Mouse (Mus musculus) heart, embryonic 15.5 days (tissue): ENCODE results near the gene Ralgps2. TPM values are rescaled to one million over a fixed set of nuclear protein-coding genes. Genes with fewer than 3 reads are reported as not detected.

Experiments used
- ATAC-seq: fragments of 200-750 bp; cut with Nextera tagmentation; replicated peaks from 2 replicates; pipeline ENCODE4 v1.8.0; 2017; ENCODE audit warnings: low read depth, moderate TSS enrichment; ENCODE audit not compliant: insufficient number of reproducible peaks, insufficient read depth, low FRiP score
- H3K27ac ChIP-seq: fragments of 300-500 bp; sonication (generic); 2 replicates; pipeline ENCODE4 v1.5.1; 2015; ENCODE audit warnings: mild to moderate bottlenecking, inconsistent platforms
- H3K27me3 ChIP-seq: fragments of 300-500 bp; sonication (generic); 2 replicates; pipeline ENCODE4 v1.6.1; 2015; ENCODE audit warnings: inconsistent platforms
- H3K36me3 ChIP-seq: fragments of 300-500 bp; sonication (generic); 2 replicates; pipeline ENCODE4 v1.6.1; 2015; ENCODE audit warnings: mild to moderate bottlenecking, inconsistent platforms
- H3K4me1 ChIP-seq: fragments of 300-500 bp; sonication (generic); replicated peaks from 2 replicates; pipeline ENCODE4 v1.6.1; 2015; ENCODE audit warnings: inconsistent platforms
- H3K4me2 ChIP-seq: fragments of 300-500 bp; sonication (generic); 2 replicates; pipeline ENCODE4 v1.6.1; 2015; ENCODE audit warnings: inconsistent platforms, mild to moderate bottlenecking, moderate library complexity
- H3K4me3 ChIP-seq: fragments of 300-500 bp; sonication (generic); 2 replicates; pipeline ENCODE4 v1.5.1; 2015; ENCODE audit warnings: mild to moderate bottlenecking, inconsistent platforms
- H3K9ac ChIP-seq: fragments of 300-500 bp; sonication (generic); 2 replicates; pipeline ENCODE4 v1.6.1; 2015; ENCODE audit warnings: mild to moderate bottlenecking, inconsistent platforms
- H3K9me3 ChIP-seq: fragments of 300-500 bp; sonication (generic); replicated peaks from 2 replicates; pipeline ENCODE4 v1.6.1; 2016; ENCODE audit warnings: inconsistent platforms
- WGBS: fragments of 180-500 bp; shearing (Covaris S2); methylation state at CpG from one replicate; pipeline ENCODE4 v1.1.7; 2015; ENCODE audit warnings: mixed read lengths; 5-methylcytosine and 5-hydroxymethylcytosine counted together
- polyA plus RNA-seq: library from polyadenylated mRNA; unstranded; fragments of >200 nt; fragmentation: Nextera tagmentation; extraction: Ambion mirVana; gene quantifications from 2 replicates; pipeline ENCODE4 v1.2.1, GENCODE M21; 2015

Gene Ralgps2
- polyA plus RNA-seq, 1 experiment from 2014 or later = 54.1 TPM

GRCm38 (mm10) chr1:156921290-156921994 lies 18.0 kb downstream of the Ralgps2 start:
- no peaks in the 10 kb centered on the region for H3K9me3 ChIP-seq
- 59% methylated on average over 12 of the region's 12 CpGs for WGBS
- H3K27ac ChIP-seq = peak overlapping the region; percentile 67
- peaks cover 26% of the 10 kb centered on the region for H3K4me1 ChIP-seq
- no peaks in the 10 kb centered on the region for H3K27me3 ChIP-seq
- H3K4me2 ChIP-seq = no peak overlapping the region
- no peak for ATAC-seq
- no peaks in the 10 kb centered on the region for H3K36me3 ChIP-seq
- H3K9ac ChIP-seq = 0 out of 2 replicates have a peak overlapping the region, but pooled peaks have one; percentile 3
- no peak overlapping the region for H3K4me3 ChIP-seq

GRCm38 (mm10) chr1:156917460-156917859 lies 22.0 kb downstream of the Ralgps2 start:
- WGBS = 15% methylated on average over 3 of the region's 3 CpGs
- no peak overlapping the region for H3K27ac ChIP-seq
- no peaks in the 10 kb centered on the region for H3K36me3 ChIP-seq
- H3K4me1 ChIP-seq = peaks cover 15% of the 10 kb centered on the region
- no peaks in the 10 kb centered on the region for H3K9me3 ChIP-seq
- H3K4me2 ChIP-seq = no peak overlapping the region
- no peak overlapping the region for H3K9ac ChIP-seq
- H3K27me3 ChIP-seq = no peaks in the 10 kb centered on the region
- no peak for ATAC-seq
- H3K4me3 ChIP-seq = no peak overlapping the region

GRCm38 (mm10) chr1:156916361-156916760 lies 23.1 kb downstream of the Ralgps2 start:
- Histone ChIP-seq H3K27me3 (no peaks in the 10 kb centered on the region), H3K36me3 (no peaks in the 10 kb centered on the region), H3K9ac (no peak overlapping the region), H3K4me3 (no peak overlapping the region), H3K9me3 (no peaks in the 10 kb centered on the region), H3K4me2 (no peak overlapping the region), H3K27ac (no peak overlapping the region), H3K4me1 (peaks cover 9% of the 10 kb centered on the region)
- no peak for ATAC-seq
- WGBS = 83% methylated on average over 3 of the region's 3 CpGs

- 69% methylated on average over 5 of the region's 5 CpGs for WGBS
Measured at GRCm38 (mm10) chr1:156914942-156915341, 24.5 kb downstream of the Ralgps2 start.

GRCm38 (mm10) chr1:156913190-156913589 lies 26.2 kb downstream of the Ralgps2 start:
- H3K27ac ChIP-seq = no peak overlapping the region
- H3K4me1 ChIP-seq = no peaks in the 10 kb centered on the region; the same call in 1 of the 2 replicates
- no peak overlapping the region for H3K9ac ChIP-seq
- H3K4me2 ChIP-seq = no peak overlapping the region
- no peaks in the 10 kb centered on the region for H3K9me3 ChIP-seq
- no peaks in the 10 kb centered on the region for H3K27me3 ChIP-seq
- no peaks in the 10 kb centered on the region for H3K36me3 ChIP-seq
- ATAC-seq = no peak
- no peak overlapping the region for H3K4me3 ChIP-seq
- WGBS = 84% methylated on average over 6 of the region's 6 CpGs

More at GRCm38 (mm10) chr1:156914942-156915341, 24.5 kb downstream of the Ralgps2 start:
- Histone ChIP-seq H3K27me3 (no peaks in the 10 kb centered on the region), H3K9me3 (no peaks in the 10 kb centered on the region), H3K27ac (no peak overlapping the region), H3K9ac (no peak overlapping the region), H3K36me3 (no peaks in the 10 kb centered on the region), H3K4me2 (no peak overlapping the region), H3K4me1 (no peaks in the 10 kb centered on the region; the same call in 1 of the 2 replicates), H3K4me3 (no peak overlapping the region)
- no peak for ATAC-seq

GRCm38 (mm10) chr1:156910948-156911347 lies 28.5 kb downstream of the Ralgps2 start:
- WGBS = 61% methylated on average over 2 of the region's 2 CpGs
- Histone ChIP-seq H3K4me3 (no peak overlapping the region), H3K36me3 (peaks cover 6% of the 10 kb centered on the region; the same call in 1 of the 2 replicates), H3K27ac (no peak overlapping the region), H3K4me2 (no peak overlapping the region), H3K27me3 (no peaks in the 10 kb centered on the region), H3K9me3 (no peaks in the 10 kb centered on the region), H3K4me1 (no peaks in the 10 kb centered on the region), H3K9ac (no peak overlapping the region)
- no peak for ATAC-seq

- H3K27ac ChIP-seq = no peak overlapping the region
- H3K9ac ChIP-seq = no peak overlapping the region
- H3K4me3 ChIP-seq = no peak overlapping the region
- no peaks in the 10 kb centered on the region for H3K9me3 ChIP-seq
- H3K27me3 ChIP-seq = no peaks in the 10 kb centered on the region
- H3K4me2 ChIP-seq = no peak overlapping the region
- ATAC-seq = no peak
- peaks cover 6% of the 10 kb centered on the region; the same call in 1 of the 2 replicates for H3K36me3 ChIP-seq
- H3K4me1 ChIP-seq = no peaks in the 10 kb centered on the region
Measured at GRCm38 (mm10) chr1:156909866-156910265, 29.6 kb downstream of the Ralgps2 start.

- no peak for ATAC-seq
- Histone ChIP-seq H3K36me3 (peaks cover 6% of the 10 kb centered on the region; the same call in 1 of the 2 replicates), H3K4me1 (no peaks in the 10 kb centered on the region), H3K9ac (no peak overlapping the region), H3K9me3 (no peaks in the 10 kb centered on the region), H3K27ac (no peak overlapping the region), H3K27me3 (no peaks in the 10 kb centered on the region), H3K4me3 (no peak overlapping the region), H3K4me2 (no peak overlapping the region)
- 94% methylated on average over 4 of the region's 4 CpGs for whole genome bisulfite sequencing
Measured at GRCm38 (mm10) chr1:156909265-156909664, 30.2 kb downstream of the Ralgps2 start.

- WGBS = 80% methylated on average over 2 of the region's 2 CpGs
- Histone ChIP-seq H3K9me3 (no peaks in the 10 kb centered on the region), H3K4me2 (no peak overlapping the region), H3K4me1 (no peaks in the 10 kb centered on the region), H3K4me3 (no peak overlapping the region), H3K27ac (no peak overlapping the region), H3K27me3 (no peaks in the 10 kb centered on the region), H3K9ac (no peak overlapping the region), H3K36me3 (peaks cover 6% of the 10 kb centered on the region; the same call in 1 of the 2 replicates)
- no peak for ATAC-seq
Measured at GRCm38 (mm10) chr1:156905660-156906059, 33.8 kb downstream of the Ralgps2 start.

- no peak overlapping the region for H3K4me3 ChIP-seq
Measured at GRCm38 (mm10) chr1:156903899-156904298, 35.5 kb downstream of the Ralgps2 start.

GRCm38 (mm10) chr1:156901689-156902088 lies 37.7 kb downstream of the Ralgps2 start:
- Histone ChIP-seq H3K27ac (no peak overlapping the region), H3K36me3 (0 out of 2 replicates have a peak, but pooled peaks cover 4% of the 10 kb centered on the region), H3K9me3 (no peaks in the 10 kb centered on the region), H3K4me3 (no peak overlapping the region), H3K4me1 (no peaks in the 10 kb centered on the region), H3K9ac (no peak overlapping the region), H3K4me2 (no peak overlapping the region), H3K27me3 (no peaks in the 10 kb centered on the region)
- WGBS = 71% methylated on average over 6 of the region's 6 CpGs
- ATAC-seq = no peak

More at GRCm38 (mm10) chr1:156903899-156904298, 35.5 kb downstream of the Ralgps2 start:
- no peaks in the 10 kb centered on the region for H3K27me3 ChIP-seq
- H3K36me3 ChIP-seq = peaks cover 10% of the 10 kb centered on the region; the same call in 1 of the 2 replicates
- H3K27ac ChIP-seq = no peak overlapping the region
- no peaks in the 10 kb centered on the region for H3K4me1 ChIP-seq
- H3K9ac ChIP-seq = no peak overlapping the region
- no peaks in the 10 kb centered on the region for H3K9me3 ChIP-seq
- no peak for ATAC-seq
- H3K4me2 ChIP-seq = no peak overlapping the region
- WGBS = 95% methylated on average over 3 of the region's 3 CpGs

- 94% methylated on average over 4 of the region's 4 CpGs for WGBS
Measured at GRCm38 (mm10) chr1:156891561-156891960, 47.9 kb downstream of the Ralgps2 start.

More at GRCm38 (mm10) chr1:156891561-156891960, 47.9 kb downstream of the Ralgps2 start:
- H3K4me2 ChIP-seq = no peak overlapping the region
- no peak for ATAC-seq
- no peak overlapping the region for H3K9ac ChIP-seq
- peaks cover 6% of the 10 kb centered on the region; the same call in 1 of the 2 replicates for H3K36me3 ChIP-seq
- no peaks in the 10 kb centered on the region for H3K27me3 ChIP-seq
- no peak overlapping the region for H3K27ac ChIP-seq
- H3K9me3 ChIP-seq = no peaks in the 10 kb centered on the region
- no peak overlapping the region for H3K4me3 ChIP-seq
- no peaks in the 10 kb centered on the region for H3K4me1 ChIP-seq
